Mouse (Mus musculus) stomach, embryonic 16.5 days (tissue): ENCODE measurements at regions not wholly inside any gene's neighbourhood (a gene's known extent, or its start where the extent isn't known, plus 50 kb on each side); places are given as distances from the start of the nearest gene placed in this dataset.
"Not testable (repeated sequence)": the region's sequence is repeated elsewhere in the genome, so short reads cannot be mapped to it uniquely, and the experiment has no call there.

ENCODE experiments used
- ATAC-seq: fragments of 200-750 bp; cut with Nextera tagmentation; 2 replicates; pipeline ENCODE4 v1.8.0; 2017; ENCODE audit warnings: moderate number of reproducible peaks, moderate TSS enrichment; ENCODE audit not compliant: insufficient read depth, low FRiP score
- H3K27ac ChIP-seq: fragments of 300-500 bp; sonication (generic); 2 replicates; pipeline ENCODE4 v1.5.1; 2014; ENCODE audit warnings: low read length
- H3K27me3 ChIP-seq: fragments of 300-500 bp; sonication (generic); 2 replicates; pipeline ENCODE4 v1.6.1; 2014; ENCODE audit warnings: low read length, control low read depth, mixed read lengths; ENCODE audit not compliant: control insufficient read depth, insufficient read depth
- H3K36me3 ChIP-seq: fragments of 300-500 bp; sonication (generic); 2 replicates; pipeline ENCODE4 v1.6.1; 2014; ENCODE audit warnings: low read length; ENCODE audit not compliant: control insufficient read depth, insufficient read depth
- H3K4me1 ChIP-seq: fragments of 300-500 bp; sonication (generic); 2 replicates; pipeline ENCODE4 v1.6.1; 2014; ENCODE audit warnings: low read length, control low read depth, mixed read lengths; ENCODE audit not compliant: control insufficient read depth, insufficient read depth
- H3K4me2 ChIP-seq: fragments of 300-500 bp; sonication (generic); 2 replicates; pipeline ENCODE4 v1.6.1; 2014; ENCODE audit warnings: low read depth, low read length, mixed read lengths
- H3K4me3 ChIP-seq: fragments of 300-500 bp; sonication (generic); replicated peaks from 2 replicates; pipeline ENCODE4 v1.5.1; 2014; ENCODE audit warnings: mild to moderate bottlenecking, low read length
- H3K9ac ChIP-seq: fragments of 300-500 bp; sonication (generic); 2 replicates; pipeline ENCODE4 v1.6.1; 2014; ENCODE audit warnings: low read length
- H3K9me3 ChIP-seq: fragments of 300-500 bp; sonication (generic); replicated peaks from 2 replicates; pipeline ENCODE4 v1.6.1; 2016; ENCODE audit warnings: low read length, control low read depth; ENCODE audit not compliant: control insufficient read depth
- WGBS: fragments of 180-500 bp; shearing (Covaris S2); extraction: QIAGEN DNeasy Blood & Tissue Kit; methylation state at CpG from one replicate; pipeline ENCODE4 v1.1.7; 2014; 5-methylcytosine and 5-hydroxymethylcytosine counted together

- H3K4me1 ChIP-seq: no peaks in the 10 kb centered on the region
- 86% methylated on average over 6 of the region's 6 CpGs for WGBS
- no peaks in the 10 kb centered on the region for H3K9me3 ChIP-seq
- no peak for ATAC-seq
- no peak overlapping the region for H3K27ac ChIP-seq
- H3K9ac ChIP-seq: no peak overlapping the region
- H3K4me3 ChIP-seq: no peak overlapping the region
- no peaks in the 10 kb centered on the region for H3K36me3 ChIP-seq
- no peaks in the 10 kb centered on the region for H3K27me3 ChIP-seq
- H3K4me2 ChIP-seq: no peak overlapping the region
Observed at GRCm38 (mm10) chr6:140854691-140855090, 125.6 kb downstream of the Gm11077 start.

- peak; percentile 69 for ATAC-seq
- Histone ChIP-seq H3K4me1 (no peaks in the 10 kb centered on the region), H3K36me3 (no peaks in the 10 kb centered on the region), H3K27me3 (no peaks in the 10 kb centered on the region), H3K9ac (peak overlapping the region; percentile 27; the same call in 1 of the 2 replicates), H3K27ac (peak overlapping the region; percentile 39), H3K9me3 (no peaks in the 10 kb centered on the region), H3K4me2 (peak overlapping the region; percentile 49), H3K4me3 (peak overlapping the region; percentile 25)
- WGBS: 15% methylated on average over 14 of the region's 14 CpGs
Observed at GRCm38 (mm10) chr6:140856468-140857117, 127.5 kb downstream of the Gm11077 start.

DNA sequence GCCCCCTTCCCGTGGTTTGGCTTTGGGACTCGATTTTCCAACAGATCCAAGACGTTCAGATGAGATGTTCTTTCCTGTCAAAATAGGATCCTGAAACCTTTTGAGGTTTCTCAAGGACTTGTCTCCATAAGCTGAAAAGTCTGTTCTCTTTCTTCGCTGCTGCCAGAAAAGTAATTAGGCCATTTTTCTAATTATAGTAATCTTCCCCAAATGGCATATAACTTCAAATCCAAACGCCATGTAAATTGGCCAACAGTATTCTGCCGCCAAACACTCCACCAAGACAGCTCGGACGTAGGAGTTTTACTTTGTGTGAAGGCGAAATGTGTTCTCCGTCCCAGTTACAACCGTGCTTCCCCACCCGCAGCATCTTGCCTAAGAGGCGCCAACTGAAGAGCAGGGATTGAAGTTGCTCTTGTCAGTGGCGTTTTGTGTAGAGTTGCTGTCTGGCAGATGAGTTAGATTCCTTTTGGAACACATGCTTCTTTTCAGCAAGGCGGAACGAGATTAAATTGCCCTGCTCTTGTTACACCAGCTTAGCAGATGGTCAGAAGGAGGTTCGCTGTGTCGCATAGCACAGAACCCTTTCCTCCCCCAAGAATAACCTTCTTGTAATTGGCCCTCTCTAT is 128.1 kb downstream of the Gm11077 start:
- Histone ChIP-seq H3K27me3 (no peaks in the 10 kb centered on the region), H3K9ac (peak overlapping the region; percentile 27; the same call in 1 of the 2 replicates), H3K27ac (peak overlapping the region; percentile 39), H3K4me2 (peak overlapping the region; percentile 49), H3K4me1 (no peaks in the 10 kb centered on the region), H3K4me3 (peak overlapping the region; percentile 25), H3K9me3 (no peaks in the 10 kb centered on the region), H3K36me3 (no peaks in the 10 kb centered on the region)
- ATAC-seq: peak; percentile 59; the same call in 1 of the 2 replicates
- WGBS: 23% methylated on average over 18 of the region's 18 CpGs

DNA sequence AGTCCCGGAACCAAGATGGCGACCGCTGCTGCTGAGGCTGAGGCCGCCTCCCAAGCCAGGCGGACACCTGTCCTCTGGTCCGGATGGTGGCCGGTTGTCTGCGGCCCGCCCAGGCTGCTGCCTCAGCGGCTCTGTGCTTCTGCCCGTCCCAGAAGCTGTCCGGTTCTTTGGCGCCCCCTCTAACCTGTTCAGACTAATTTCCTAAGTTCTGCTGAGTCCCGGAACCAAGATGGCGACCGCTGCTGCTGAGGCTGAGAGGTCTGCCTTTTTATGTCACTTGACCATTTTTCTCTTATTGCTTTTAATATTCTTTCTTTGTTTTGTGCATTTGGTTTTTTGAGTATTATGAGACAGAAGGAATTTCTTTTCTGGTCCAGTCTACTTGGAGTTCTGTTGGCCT is 140.4 kb downstream of the Gm11077 start:
- H3K4me2 ChIP-seq, H3K4me3 ChIP-seq, H3K9me3 ChIP-seq, H3K4me1 ChIP-seq, H3K36me3 ChIP-seq, ATAC-seq, H3K27ac ChIP-seq, H3K9ac ChIP-seq, H3K27me3 ChIP-seq: not testable (repeated sequence)
- WGBS: 92% methylated on average over 7 of the region's 16 CpGs

GRCm38 (mm10) chr6:140874831-140875230 is 145.7 kb downstream of the Gm11077 start:
- 57% methylated on average over 3 of the region's 3 CpGs for whole genome bisulfite sequencing
- no peak for ATAC-seq
- no peaks in the 10 kb centered on the region for H3K4me1 ChIP-seq
- no peaks in the 10 kb centered on the region for H3K9me3 ChIP-seq
- no peak overlapping the region for H3K4me3 ChIP-seq
- H3K27ac ChIP-seq: no peak overlapping the region
- no peak overlapping the region for H3K9ac ChIP-seq
- H3K4me2 ChIP-seq: no peak overlapping the region
- H3K27me3 ChIP-seq: no peaks in the 10 kb centered on the region
- H3K36me3 ChIP-seq: no peaks in the 10 kb centered on the region

- no peak overlapping the region for H3K27ac ChIP-seq
- no peak overlapping the region for H3K4me2 ChIP-seq
- no peaks in the 10 kb centered on the region for H3K36me3 ChIP-seq
- H3K4me1 ChIP-seq: no peaks in the 10 kb centered on the region
- no peak overlapping the region for H3K9ac ChIP-seq
- no peak for ATAC-seq
- no peak overlapping the region for H3K4me3 ChIP-seq
- H3K9me3 ChIP-seq: no peaks in the 10 kb centered on the region
- H3K27me3 ChIP-seq: no peaks in the 10 kb centered on the region
Observed at GRCm38 (mm10) chr6:140883651-140884050, 154.6 kb downstream of the Gm11077 start.

- no peaks in the 10 kb centered on the region for H3K36me3 ChIP-seq
- H3K27me3 ChIP-seq: no peaks in the 10 kb centered on the region
- H3K4me3 ChIP-seq: no peak overlapping the region
- H3K4me2 ChIP-seq: no peak overlapping the region
- no peaks in the 10 kb centered on the region for H3K9me3 ChIP-seq
- ATAC-seq: no peak
- no peak overlapping the region for H3K27ac ChIP-seq
- H3K4me1 ChIP-seq: no peaks in the 10 kb centered on the region
- WGBS: 28% methylated on average over 11 of the region's 11 CpGs
- H3K9ac ChIP-seq: no peak overlapping the region
Observed at GRCm38 (mm10) chr6:140888610-140889009, 159.5 kb downstream of the Gm11077 start.

DNA sequence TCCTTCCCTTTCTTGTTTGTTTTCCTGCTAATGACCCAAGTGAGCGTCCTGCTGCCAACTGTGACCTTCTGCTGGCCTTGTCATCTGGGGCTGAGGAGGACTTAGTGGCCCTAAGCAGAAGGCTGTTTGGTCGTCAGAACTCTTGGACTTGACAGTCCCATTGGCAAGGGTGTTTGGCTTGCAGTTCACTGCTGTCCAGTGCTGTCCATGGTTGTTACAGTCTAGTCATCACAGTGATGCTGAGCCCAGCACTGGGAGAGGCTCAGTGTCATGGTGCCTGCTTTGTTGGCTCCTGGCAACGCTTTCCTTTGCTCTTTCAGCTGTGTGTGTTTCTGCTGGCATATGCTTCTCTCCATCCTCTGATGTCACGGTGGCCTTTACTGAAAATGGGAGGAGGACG is 161.0 kb downstream of the Gm11077 start:
- no peak for ATAC-seq
- 75% methylated on average over 5 of the region's 5 CpGs for WGBS
- Histone ChIP-seq H3K27ac (no peak overlapping the region), H3K9ac (no peak overlapping the region), H3K36me3 (no peaks in the 10 kb centered on the region), H3K4me3 (no peak overlapping the region), H3K4me1 (no peaks in the 10 kb centered on the region), H3K9me3 (no peaks in the 10 kb centered on the region), H3K4me2 (no peak overlapping the region), H3K27me3 (no peaks in the 10 kb centered on the region)

- no peak overlapping the region for H3K27ac ChIP-seq
- 74% methylated on average over 2 of the region's 2 CpGs for WGBS
- H3K9ac ChIP-seq: no peak overlapping the region
- H3K9me3 ChIP-seq: no peaks in the 10 kb centered on the region
- 0 out of 2 replicates have a peak, but pooled peaks cover 3% of the 10 kb centered on the region for H3K4me1 ChIP-seq
- H3K36me3 ChIP-seq: no peaks in the 10 kb centered on the region
- no peak for ATAC-seq
- H3K27me3 ChIP-seq: no peaks in the 10 kb centered on the region
- H3K4me3 ChIP-seq: no peak overlapping the region
- H3K4me2 ChIP-seq: no peak overlapping the region
Observed at GRCm38 (mm10) chr6:140890591-140890990, 161.5 kb downstream of the Gm11077 start.
